Mouse (Mus musculus) myocyte (in vitro differentiated cells): ENCODE results near the gene Rangap1.

Experiments used
- CEBPB ChIP-seq: IDR thresholded peaks from 2 replicates; pipeline ENCODE4 v1.6.1; 2011; ENCODE audit warnings: mild to moderate bottlenecking, moderate library complexity; ENCODE audit not compliant: poor library complexity, insufficient read depth, severe bottlenecking
- E2F4 ChIP-seq: IDR thresholded peaks from one replicate; pipeline ENCODE4 v1.6.1; 2011; ENCODE audit warnings: mild to moderate bottlenecking, control low read depth, moderate library complexity; ENCODE audit not compliant: insufficient read depth
- MAX ChIP-seq: IDR thresholded peaks from one replicate; pipeline ENCODE4 v1.6.1; 2011; ENCODE audit warnings: low read depth, mild to moderate bottlenecking, control low read depth
- MYOD1 ChIP-seq, 3 experiments: IDR thresholded peaks; one replicate each; pipeline ENCODE4 v1.6.1; 2011; ENCODE audit warnings: control low read depth in 2 of 3, low read depth in 2 of 3, mild to moderate bottlenecking in 2 of 3, moderate library complexity in 1 of 3; ENCODE audit not compliant: insufficient read length in 2 of 3, control insufficient read depth in 1 of 3
- POLR2A ChIP-seq: IDR thresholded peaks from one replicate; pipeline ENCODE4 v1.6.1; 2011; ENCODE audit warnings: low read depth, mild to moderate bottlenecking, control low read depth, moderate library complexity; ENCODE audit not compliant: insufficient read length
- POLR2AphosphoS2 ChIP-seq: IDR thresholded peaks from one replicate; pipeline ENCODE4 v1.6.1; 2011; ENCODE audit warnings: low read depth, control low read depth; ENCODE audit not compliant: insufficient read length
- TCF12 ChIP-seq: IDR thresholded peaks from one replicate; pipeline ENCODE4 v1.6.1; 2011; ENCODE audit warnings: mild to moderate bottlenecking, control low read depth; ENCODE audit not compliant: poor library complexity, insufficient read depth, severe bottlenecking
- USF1 ChIP-seq: IDR thresholded peaks from one replicate; pipeline ENCODE4 v1.6.1; 2011; ENCODE audit warnings: low read depth, mild to moderate bottlenecking, control low read depth, moderate library complexity

DNA sequence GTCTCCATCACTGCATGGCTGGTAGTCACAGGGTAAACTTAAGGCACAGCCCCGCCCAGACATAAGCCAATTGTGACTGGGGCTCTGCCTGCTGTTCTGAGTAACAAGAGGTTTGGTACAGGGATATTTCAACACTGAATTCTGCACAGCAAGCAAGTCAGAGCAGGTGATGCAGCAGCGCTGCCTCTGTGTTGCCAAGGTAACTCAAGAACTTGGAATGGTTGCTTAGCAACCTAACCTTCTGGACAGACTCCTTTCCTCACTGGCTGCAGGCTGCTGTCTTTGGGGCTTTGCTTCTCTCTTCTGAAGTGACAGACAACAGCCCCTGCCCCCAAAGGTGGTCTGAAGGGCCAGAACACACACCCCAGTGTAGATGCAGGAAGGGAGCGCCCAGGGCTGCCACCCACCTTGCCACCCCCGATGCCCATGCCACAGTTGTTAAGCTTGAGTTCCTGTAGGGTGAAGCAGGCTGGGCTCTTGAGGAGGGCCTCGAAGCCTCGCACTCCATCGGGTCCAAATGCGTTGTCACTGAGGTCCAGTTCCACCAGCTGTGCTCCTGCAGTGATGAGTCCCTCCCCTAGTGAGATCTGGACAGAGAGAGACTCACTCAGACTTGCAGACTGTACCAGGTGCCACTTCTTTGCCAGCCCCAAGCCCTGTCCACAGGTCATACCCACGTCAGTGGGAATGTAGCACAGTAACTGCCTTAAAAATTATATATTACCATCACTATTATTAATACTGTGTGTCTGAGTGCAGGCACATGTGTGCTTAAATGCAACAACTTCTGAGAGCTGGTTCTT lies 26.8 kb downstream of the Rangap1 start:
- TF ChIP-seq POLR2A (no peak), TCF12 (no peak), MAX (no peak), MYOD1 (IDR thresholded peaks at IDR 0.05; ENCODE audit: control insufficient read depth in 1 of 3, insufficient read length in 2 of 3, low read depth in 2 of 3) (no peak), USF1 (no peak), E2F4 (no peak), CEBPB (no peak), POLR2AphosphoS2 (peak; percentile 72)
